Mouse (Mus musculus) brain, adult 10 weeks (tissue): Measurements from ENCODE around the gene Efemp1. TPM values are rescaled to one million over a fixed set of nuclear protein-coding genes. Genes with fewer than 3 reads are reported as not detected.

ENCODE experiments used
- polyA plus RNA-seq: library from polyadenylated mRNA; stranded (reverse); fragments of 350-450 nt; fragmentation: Illumina TruSeq; extraction: RNeasy Lipid Tissue Mini Kit (QIAGEN cat#74804); gene quantifications from one replicate; pipeline ENCODE4 v1.2.3, GENCODE M21; 2015; ENCODE audit warnings: low read depth, low replicate concordance

Gene Efemp1
- polyA plus RNA-seq, result 12.8 TPM

GRCm38 (mm10) chr11:28853102-28853800 lies at the start of gene Efemp1:
Efemp1 (plus strand) TSS chr11:28853204.

